18 mouse cellular contexts compared by ENCODE assay signal in the genomic region with DNA sequence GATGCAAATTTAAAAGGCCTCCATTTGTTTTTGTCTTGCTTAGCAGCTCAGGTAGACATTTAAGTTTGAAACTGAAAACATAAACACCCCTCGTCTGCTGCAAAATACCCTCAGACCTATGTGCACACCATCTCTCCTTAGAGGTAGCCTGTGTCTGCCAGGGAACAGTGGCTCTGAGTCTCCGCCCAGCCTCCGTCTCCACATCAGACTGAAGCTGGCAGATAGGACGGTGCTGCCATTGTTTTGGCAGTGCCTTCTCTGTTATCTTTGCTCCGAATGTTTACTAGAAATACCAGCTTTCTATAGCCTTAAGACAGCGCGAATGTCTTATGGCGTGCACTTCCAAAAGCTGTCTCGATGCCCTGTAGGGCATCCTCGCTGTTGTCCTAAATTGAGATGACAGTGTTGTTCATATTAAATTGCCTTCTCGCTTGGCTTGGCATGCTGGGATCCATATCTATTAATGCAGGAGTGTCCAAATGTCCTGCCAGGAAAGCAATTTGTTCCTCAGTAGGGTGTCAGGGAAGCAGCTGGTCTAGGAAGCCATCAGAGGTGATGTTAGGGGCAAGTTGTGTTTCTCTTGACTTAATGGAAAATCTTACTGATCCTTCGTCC.
DNase-seq lines count a peak whose midpoint lies in the region; ATAC-seq lines count a peak whose summit lies in the region.
"Had no signal": no experiment of that assay in that cellular context is flagged by ENCODE, and none has a peak within 500 bp of the region (broad histone marks: within the 10 kb centered on the region; RNA-seq: fewer than 3 reads in every experiment).

No protein-coding gene starts in this region.

- H3K36me3 ChIP-seq in hindbrain, embryonic 12.5 days, result no peaks in the 10 kb centered on the region
- no peaks in the 10 kb centered on the region for H3K36me3 ChIP-seq in hindbrain, embryonic 10.5 days
- H3K36me3 ChIP-seq: embryonic facial prominence, embryonic 15.5 days had no signal

- no peaks in the 10 kb centered on the region for H3K9me3 ChIP-seq in hindbrain, embryonic 12.5 days (replicated peaks)
- no peaks in the 10 kb centered on the region for H3K9me3 ChIP-seq in hindbrain, embryonic 10.5 days
- H3K9me3 ChIP-seq: embryonic facial prominence, embryonic 15.5 days had no signal

- H3K4me2 ChIP-seq in hindbrain, embryonic 12.5 days (replicated peaks), result no peak overlapping the region
- H3K4me2 ChIP-seq: embryonic facial prominence, embryonic 15.5 days; liver, embryonic 11.5 days; lung, embryonic 14.5 days had no signal

- no peak for DNase-seq in hindbrain, embryonic 10.5 days (ENCODE audit: low spot score)
- DNase-seq in cerebellum, postnatal 14 days, result peak; percentile 78 to 84
- DNase-seq in retina, embryonic 14.5 days (ENCODE audit: low spot score), result peak; percentile 74
- no peak for DNase-seq in urinary bladder, adult 2 months (ENCODE audit: low spot score)
- no peak for DNase-seq in embryo, embryonic 11 days
- DNase-seq: heart, adult 2 months; heart, postnatal 14 days; kidney, postnatal 36 days; lung, embryonic 14.5 days; thymus, postnatal 14 days had no signal

- no peaks in the 10 kb centered on the region for H3K4me1 ChIP-seq in hindbrain, embryonic 12.5 days
- no peaks in the 10 kb centered on the region for H3K4me1 ChIP-seq in hindbrain, embryonic 10.5 days (replicated peaks)
- H3K4me1 ChIP-seq: embryonic facial prominence, embryonic 15.5 days had no signal

- ATAC-seq in hindbrain, embryonic 12.5 days (ENCODE audit: low FRiP score), result no peak
- peak; percentile 91 for ATAC-seq in cerebellum, adult (ENCODE audit: insufficient number of reproducible peaks, low FRiP score, low TSS enrichment)
- ATAC-seq: forebrain, embryonic 14.5 days; intestine, embryonic 16.5 days; Patski had no signal

- WGBS in hindbrain, embryonic 12.5 days, result 70% methylated on average over 12 of the region's 12 CpGs
- 68% methylated on average over 12 of the region's 12 CpGs for WGBS in hindbrain, embryonic 10.5 days

- no peak overlapping the region for H3K9ac ChIP-seq in hindbrain, embryonic 12.5 days
- H3K9ac ChIP-seq: embryonic facial prominence, embryonic 15.5 days; lung, embryonic 14.5 days had no signal

- no peaks in the 10 kb centered on the region for H3K27me3 ChIP-seq in hindbrain, embryonic 12.5 days
- no peaks in the 10 kb centered on the region for H3K27me3 ChIP-seq in hindbrain, embryonic 10.5 days (ENCODE audit: insufficient read depth, poor library complexity, severe bottlenecking)
- H3K27me3 ChIP-seq: embryonic facial prominence, embryonic 15.5 days; Patski had no signal

- H3K4me3 ChIP-seq in hindbrain, embryonic 12.5 days, result no peak overlapping the region
- no peak overlapping the region for H3K4me3 ChIP-seq in hindbrain, embryonic 10.5 days
- H3K4me3 ChIP-seq: embryonic facial prominence, embryonic 15.5 days; heart, adult 2 months had no signal

- H3K27ac ChIP-seq in hindbrain, embryonic 12.5 days, result peak overlapping the region; percentile 31; the same call in 1 of the 2 replicates
- H3K27ac ChIP-seq in hindbrain, embryonic 10.5 days, result no peak overlapping the region
- H3K27ac ChIP-seq: embryonic facial prominence, embryonic 15.5 days; heart, adult 2 months; stomach, postnatal 0 days had no signal

Comparison
In these comparisons a context has a peak if more than half of its experiments do, and no peak if none do; other contexts are left out.
1. DNase-seq: peak in cerebellum, postnatal 14 days (2 of 2) and retina, embryonic 14.5 days (single experiment); none in hindbrain, embryonic 10.5 days (single experiment), urinary bladder, adult 2 months (single experiment) and embryo, embryonic 11 days (single experiment).